Mouse (Mus musculus): Measurements from ENCODE around the gene Dock7. TPM values are rescaled to one million over a fixed set of nuclear protein-coding genes. Genes with fewer than 3 reads are reported as not detected.

The Dock7 gene
- polyA plus RNA-seq (2015; fragmentation: Nextera tagmentation; extraction: Ambion mirVana) = 22.9 and 27.3 TPM in 2 replicates

DNA sequence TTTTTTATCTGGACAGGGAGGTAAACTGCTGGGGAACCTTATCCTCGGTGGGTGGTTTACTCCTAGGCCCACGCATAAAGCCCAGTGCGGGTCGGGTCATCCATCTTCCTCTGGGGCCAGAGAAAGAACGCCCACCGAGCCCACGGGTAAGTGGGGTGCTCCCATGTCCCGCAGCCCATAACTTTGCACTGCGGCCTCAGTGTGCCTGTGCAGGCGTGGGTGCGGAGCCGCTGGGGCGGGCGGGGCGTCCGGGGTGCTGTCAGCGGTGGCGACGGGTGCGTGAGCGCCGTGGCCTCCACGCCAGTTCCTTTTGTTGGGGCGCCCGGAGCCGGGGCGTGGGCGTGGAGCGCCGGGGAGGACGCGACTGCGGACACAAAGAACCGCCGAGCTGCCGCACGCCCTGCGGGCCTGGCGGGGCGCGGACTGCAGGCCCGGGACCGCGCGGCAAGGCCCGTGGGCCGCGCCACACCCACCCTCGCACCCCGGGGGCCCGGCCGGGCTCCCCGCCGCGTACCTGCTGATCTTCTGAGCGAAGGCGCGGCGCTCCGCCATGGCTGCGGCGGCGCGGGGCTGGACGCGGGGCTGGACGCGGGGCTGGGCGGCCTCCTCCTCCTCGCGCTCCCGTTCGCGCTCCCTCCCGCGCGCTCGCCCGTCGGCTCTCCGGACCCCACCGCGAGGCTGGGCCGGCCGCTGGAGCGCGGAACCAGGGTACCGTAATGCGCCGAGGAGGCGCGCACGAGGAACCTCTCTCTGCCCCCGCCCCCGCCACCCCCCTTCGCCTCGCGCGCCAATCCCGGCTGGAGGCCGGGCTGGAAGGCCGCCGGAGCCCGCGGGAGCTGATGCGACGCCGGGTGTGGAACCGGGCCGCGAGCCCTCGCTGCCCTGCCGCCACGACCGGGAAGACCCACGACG lies at the start of gene Dock7:
Gene Dock7 (minus strand): TSS at position 705 of the 912 bp plus-strand sequence.

DNA sequence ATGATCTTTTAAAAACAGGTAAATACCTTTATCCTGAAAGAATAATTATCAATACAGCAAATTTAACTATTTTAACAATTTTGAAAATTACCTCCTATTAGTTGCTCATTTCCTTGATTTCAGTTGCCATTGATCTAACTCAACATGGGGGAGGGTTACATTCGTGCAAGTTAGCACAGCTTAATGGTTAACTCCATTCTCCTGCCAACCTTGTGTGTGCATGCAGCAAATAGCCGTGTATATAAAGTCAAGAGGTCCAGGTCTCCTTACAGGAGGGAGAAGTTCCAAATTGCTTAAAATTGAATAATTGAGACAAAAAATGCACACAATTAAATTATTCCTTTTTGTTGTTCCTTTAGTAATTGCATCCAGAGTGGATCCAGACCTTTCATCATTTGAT lies 90.0 kb downstream of the Dock7 start, which contains the start of gene Angptl3:
Gene Angptl3 (plus strand): TSS at position 269 of the 400 bp plus-strand sequence.

DNA sequence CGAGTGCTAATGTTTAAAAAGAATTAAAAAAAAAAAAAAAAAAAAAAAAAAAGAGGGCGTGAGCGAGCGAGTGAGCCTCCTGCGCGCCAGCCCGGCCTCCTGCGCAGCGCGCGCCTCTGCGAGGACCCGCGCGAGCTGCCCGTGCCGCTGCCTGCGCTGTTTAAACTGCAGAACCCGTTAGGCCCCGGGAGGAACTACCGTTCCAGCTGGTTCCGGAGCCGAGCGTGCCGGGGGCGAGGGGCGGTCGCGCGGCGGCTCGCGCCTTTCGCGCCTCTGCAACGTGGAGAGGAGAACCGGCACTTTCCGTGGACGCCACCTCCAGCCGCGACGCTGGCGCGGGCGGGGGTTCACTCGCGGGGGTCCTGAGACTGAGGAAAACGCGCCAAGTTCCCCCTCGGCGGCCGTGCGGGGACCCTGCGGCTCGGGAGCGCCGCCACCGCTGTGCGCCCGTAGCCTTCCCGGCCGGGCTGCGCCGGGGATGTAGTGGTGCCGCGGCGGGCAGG lies 197.1 kb downstream of the Dock7 start, which contains the start of gene Usp1:
Gene Usp1 (plus strand): TSS at position 243 of the 503 bp plus-strand sequence.

Other genes with a start within 250 kb of the Dock7 start
- 39.2 and 43.3 TPM in 2 replicates for gene Usp1, start 197.1 kb downstream of the Dock7 start, polyA plus RNA-seq (2015; fragmentation: Nextera tagmentation; extraction: Ambion mirVana)
- 9.3 and 14.1 TPM in 2 replicates for gene Angptl3, start 90.0 kb downstream of the Dock7 start, polyA plus RNA-seq (2015; fragmentation: Nextera tagmentation; extraction: Ambion mirVana)
- 9.5 and 12.9 TPM in 2 replicates for gene Atg4c, start 73.0 kb upstream of the Dock7 start, polyA plus RNA-seq (2015; fragmentation: Nextera tagmentation; extraction: Ambion mirVana)
- 0.13 and 0.29 TPM in 2 replicates for gene Gm12689, start 175.0 kb upstream of the Dock7 start, polyA plus RNA-seq (2015; fragmentation: Nextera tagmentation; extraction: Ambion mirVana)